Mouse (Mus musculus): ENCODE measurements around the gene Gm44805.

- TF ChIP-seq POLR2A (IDR thresholded peaks at IDR 0.05; ENCODE audit: low read depth, low read length) (no peak), CTCF (IDR thresholded peaks at IDR 0.05; ENCODE audit: borderline replicate concordance, insufficient read depth, low read length) (no peak)
These were observed 41.6 kb upstream of the Gm44805 start for GRCm38 (mm10) chr7:19722754-19723195.

Measured in embryonic fibroblast, embryonic 13.5 days (primary cell).